Mouse (Mus musculus) bone marrow macrophage, adult 2 months (primary cell): ENCODE results near the gene Pdcd4. TPM values are rescaled to one million over a fixed set of nuclear protein-coding genes. Genes with fewer than 3 reads are reported as not detected.

Source experiments
- H3K27ac ChIP-seq: 2 replicates; pipeline ENCODE4 v1.5.1; 2012; ENCODE audit warnings: low read depth, low read length; ENCODE audit not compliant: insufficient read depth
- H3K4me1 ChIP-seq: 2 replicates; pipeline ENCODE4 v1.6.1; 2012; ENCODE audit warnings: low read length; ENCODE audit not compliant: control insufficient read depth, insufficient read depth
- H3K4me3 ChIP-seq: 2 replicates; pipeline ENCODE4 v1.5.1; 2012; ENCODE audit warnings: mild to moderate bottlenecking, low read length, moderate library complexity; ENCODE audit not compliant: insufficient read depth
- CTCF ChIP-seq: IDR thresholded peaks from 2 replicates; pipeline ENCODE4 v1.5.1; 2012; ENCODE audit warnings: low read depth, mild to moderate bottlenecking, low read length, moderate library complexity
- POLR2A ChIP-seq: IDR thresholded peaks from 2 replicates; pipeline ENCODE4 v1.6.1; 2012; ENCODE audit warnings: mild to moderate bottlenecking, low read depth, low read length, borderline replicate concordance
- polyA plus RNA-seq: library from polyadenylated mRNA; stranded (reverse); fragments of >200 nt; gene quantifications from 2 replicates; pipeline ENCODE4 v1.2.4, GENCODE M21; 2012; ENCODE audit not compliant: missing spikeins, insufficient read depth, insufficient read length

The Pdcd4 gene
- polyA plus RNA-seq, 1 experiment: 41.5 TPM

DNA sequence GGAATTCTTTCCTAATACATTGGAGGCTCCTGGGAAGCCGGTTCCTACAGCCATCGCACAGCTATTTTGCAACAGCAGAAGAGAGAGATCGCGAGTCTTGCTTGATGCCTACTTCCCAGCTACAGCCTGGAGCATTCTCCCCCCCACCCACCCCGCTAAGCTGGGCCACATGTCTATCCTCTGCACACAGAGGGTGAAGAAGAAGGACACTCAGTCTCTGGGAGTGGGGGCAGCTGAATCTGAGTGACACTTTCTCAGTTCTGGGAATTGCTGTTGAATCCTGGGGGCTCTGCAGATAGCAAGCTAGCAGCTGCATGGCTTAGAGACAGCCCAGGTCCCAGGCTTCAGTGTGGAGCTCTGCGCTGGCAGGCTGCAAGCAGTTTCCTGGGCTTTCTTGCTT lies 34.1 kb upstream of the Pdcd4 start:
- Histone ChIP-seq H3K27ac (no peak overlapping the region), H3K4me1 (peaks cover 3% of the 10 kb centered on the region), H3K4me3 (no peak overlapping the region)
- no peak for TF ChIP-seq CTCF
- TF ChIP-seq POLR2A: no peak

DNA sequence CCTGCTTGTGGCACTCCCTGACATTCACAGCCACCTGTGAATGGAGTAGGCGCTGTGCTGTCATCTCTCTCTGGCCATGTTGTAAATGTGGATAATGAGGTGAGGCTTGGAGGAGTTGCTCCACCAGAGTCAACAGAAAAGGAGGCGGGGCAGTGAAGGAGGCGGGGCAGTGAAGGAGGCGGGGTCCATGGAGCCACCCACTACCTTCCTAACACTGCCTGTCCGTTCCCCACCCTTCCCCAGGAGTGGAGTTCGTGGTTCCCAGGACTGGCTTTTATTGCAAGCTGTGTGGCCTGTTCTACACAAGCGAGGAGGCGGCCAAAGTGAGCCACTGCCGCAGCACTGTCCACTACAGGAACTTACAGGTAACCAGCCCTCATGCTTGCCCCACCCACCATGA lies 32.9 kb upstream of the Pdcd4 start:
- Histone ChIP-seq H3K27ac (no peak overlapping the region), H3K4me3 (no peak overlapping the region), H3K4me1 (peaks cover 3% of the 10 kb centered on the region)
- TF ChIP-seq POLR2A (no peak), CTCF (no peak)

DNA sequence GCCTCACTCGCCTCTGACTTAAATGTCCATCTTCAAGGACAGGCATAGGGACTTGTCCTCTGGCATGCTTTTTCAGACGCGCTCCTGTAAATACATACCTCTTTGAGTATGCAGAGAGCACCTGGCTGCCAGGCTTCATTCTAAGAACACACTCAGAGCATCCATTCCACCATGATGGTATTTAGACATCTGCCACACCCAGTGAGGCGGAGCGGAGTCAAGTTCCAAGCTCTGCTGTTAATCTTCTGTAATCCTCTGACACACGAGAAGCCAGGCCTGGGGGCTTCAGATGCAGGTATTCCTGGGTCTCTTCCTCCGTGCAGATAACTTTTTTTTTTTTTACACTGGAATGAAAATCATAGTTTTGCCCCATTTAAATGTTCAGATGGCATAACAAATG lies 32.4 kb upstream of the Pdcd4 start:
- H3K4me3 ChIP-seq: no peak overlapping the region
- TF ChIP-seq POLR2A (no peak), CTCF (no peak)
- no peak overlapping the region for H3K27ac ChIP-seq
- H3K4me1 ChIP-seq: peaks cover 3% of the 10 kb centered on the region

DNA sequence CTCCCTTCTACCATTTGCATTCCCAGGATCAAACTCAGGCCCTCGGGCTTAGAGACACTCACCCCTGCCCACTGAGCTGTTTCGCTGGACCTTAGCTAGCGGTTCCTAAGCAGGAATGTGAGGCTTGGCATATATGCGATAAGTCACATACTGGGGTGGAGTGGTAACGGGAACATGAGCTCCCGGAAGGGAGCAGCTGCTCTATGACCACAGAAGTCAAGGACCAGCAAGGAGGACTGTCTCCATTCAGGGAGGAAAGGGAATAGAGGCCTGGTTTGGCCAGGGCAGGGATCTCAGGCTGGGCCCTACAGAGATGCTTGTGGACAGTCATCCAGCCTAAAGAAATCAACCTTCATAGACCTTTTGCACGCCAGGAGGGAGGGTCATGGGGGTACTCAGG lies 30.7 kb upstream of the Pdcd4 start:
- Histone ChIP-seq H3K27ac (no peak overlapping the region), H3K4me1 (no peaks in the 10 kb centered on the region), H3K4me3 (no peak overlapping the region)
- TF ChIP-seq POLR2A: no peak
- no peak for TF ChIP-seq CTCF

DNA sequence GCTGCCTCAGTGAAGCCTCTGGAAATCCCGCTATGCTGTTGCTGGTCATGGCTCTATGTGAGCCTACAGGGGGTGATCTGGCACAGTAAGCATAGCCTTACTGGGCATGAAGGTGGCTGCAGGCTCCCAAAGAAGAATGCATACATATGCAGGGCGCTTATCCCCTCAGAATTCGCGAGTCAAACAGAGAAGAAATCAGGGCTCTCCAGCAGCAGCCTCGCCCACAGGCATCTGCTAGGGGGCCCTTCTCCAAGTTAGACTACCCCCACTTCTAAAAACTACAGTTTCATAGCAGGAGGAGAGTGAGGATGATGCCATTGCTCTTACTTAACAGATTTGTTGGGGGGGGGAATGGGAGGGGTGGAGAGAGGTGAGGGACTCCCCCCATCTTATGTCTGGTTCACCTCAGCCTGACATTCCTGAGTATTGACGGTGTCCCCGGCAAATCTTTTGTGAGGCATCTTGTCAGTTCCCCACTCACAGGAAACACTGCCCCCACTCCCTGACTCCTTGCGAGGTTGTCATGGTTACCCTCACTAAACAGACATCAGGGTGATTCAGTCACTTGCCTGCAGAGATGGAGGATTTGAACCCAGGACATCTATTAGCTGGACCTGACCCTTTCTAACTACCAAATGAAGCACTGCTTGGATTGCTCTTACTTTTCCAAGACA lies 29.3 kb upstream of the Pdcd4 start:
- no peak overlapping the region for H3K4me3 ChIP-seq
- no peak overlapping the region for H3K27ac ChIP-seq
- TF ChIP-seq CTCF: no peak
- no peak for TF ChIP-seq POLR2A
- H3K4me1 ChIP-seq: no peaks in the 10 kb centered on the region

DNA sequence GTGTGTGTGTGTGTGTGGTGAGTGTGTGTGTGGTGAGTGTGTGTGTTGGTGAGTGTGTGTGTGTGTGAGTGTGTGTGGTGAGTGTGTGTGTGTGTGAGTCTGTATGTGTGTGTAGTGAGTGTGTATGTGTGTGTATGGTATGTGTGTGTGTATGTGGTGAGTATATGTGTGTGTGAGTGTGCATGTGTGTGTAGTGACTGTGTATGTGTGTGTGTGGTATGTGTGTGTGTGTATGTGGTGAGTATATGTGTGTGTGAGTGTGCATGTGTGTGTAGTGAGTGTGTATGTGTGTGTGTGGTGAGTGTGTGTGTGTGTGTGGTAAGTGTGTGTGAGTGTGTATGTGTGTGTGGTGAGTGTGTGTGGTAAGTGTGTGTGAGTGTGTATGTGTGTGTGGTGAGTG lies 24.8 kb upstream of the Pdcd4 start:
- Histone ChIP-seq H3K4me1 (0 out of 2 replicates have a peak, but pooled peaks cover 2% of the 10 kb centered on the region), H3K4me3 (no peak overlapping the region), H3K27ac (no peak overlapping the region)
- no peak for TF ChIP-seq CTCF
- no peak for TF ChIP-seq POLR2A

DNA sequence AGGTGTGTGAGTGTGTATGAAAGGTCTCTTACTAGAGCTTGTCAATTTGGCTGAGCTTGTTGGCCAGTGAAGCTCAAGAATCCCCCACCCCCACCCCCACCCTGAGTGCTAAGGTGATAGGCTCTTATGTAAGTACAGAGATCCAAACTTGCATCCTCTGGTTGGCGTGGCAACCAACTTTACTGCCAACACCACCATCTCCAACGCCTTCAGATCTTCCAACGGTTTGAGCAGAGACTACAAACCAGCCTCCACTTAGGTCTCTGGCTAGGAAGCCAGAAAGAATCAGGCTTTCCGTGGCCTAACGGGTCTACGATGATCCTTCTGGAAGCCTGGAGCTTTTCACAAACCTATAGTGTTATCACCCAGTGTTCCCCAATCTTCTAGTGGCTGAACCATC lies 23.9 kb upstream of the Pdcd4 start:
- H3K27ac ChIP-seq: no peak overlapping the region
- TF ChIP-seq POLR2A (no peak), CTCF (no peak)
- 0 out of 2 replicates have a peak, but pooled peaks cover 2% of the 10 kb centered on the region for H3K4me1 ChIP-seq
- no peak overlapping the region for H3K4me3 ChIP-seq

DNA sequence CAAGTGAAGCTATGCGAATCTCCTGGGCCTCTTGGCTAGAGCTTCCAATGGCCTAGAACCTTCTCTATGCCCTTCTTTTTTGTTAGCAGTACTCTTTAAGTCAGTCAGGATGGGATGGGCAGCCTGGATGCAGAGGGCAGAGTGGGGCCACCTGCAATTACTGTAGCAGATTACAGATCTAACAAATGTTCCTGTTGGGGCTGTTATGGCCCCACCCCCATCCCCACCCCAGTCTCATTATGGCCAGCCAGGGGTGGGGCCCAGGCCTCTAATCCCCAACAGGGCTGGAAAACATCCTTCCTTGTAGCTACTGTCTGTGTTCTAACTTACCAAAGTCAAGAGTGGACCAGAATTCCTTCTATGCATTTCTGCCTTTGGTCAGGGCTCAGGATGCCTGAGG lies 23.2 kb upstream of the Pdcd4 start:
- no peak for TF ChIP-seq CTCF
- no peak for TF ChIP-seq POLR2A
- no peak overlapping the region for H3K4me3 ChIP-seq
- H3K27ac ChIP-seq: no peak overlapping the region

DNA sequence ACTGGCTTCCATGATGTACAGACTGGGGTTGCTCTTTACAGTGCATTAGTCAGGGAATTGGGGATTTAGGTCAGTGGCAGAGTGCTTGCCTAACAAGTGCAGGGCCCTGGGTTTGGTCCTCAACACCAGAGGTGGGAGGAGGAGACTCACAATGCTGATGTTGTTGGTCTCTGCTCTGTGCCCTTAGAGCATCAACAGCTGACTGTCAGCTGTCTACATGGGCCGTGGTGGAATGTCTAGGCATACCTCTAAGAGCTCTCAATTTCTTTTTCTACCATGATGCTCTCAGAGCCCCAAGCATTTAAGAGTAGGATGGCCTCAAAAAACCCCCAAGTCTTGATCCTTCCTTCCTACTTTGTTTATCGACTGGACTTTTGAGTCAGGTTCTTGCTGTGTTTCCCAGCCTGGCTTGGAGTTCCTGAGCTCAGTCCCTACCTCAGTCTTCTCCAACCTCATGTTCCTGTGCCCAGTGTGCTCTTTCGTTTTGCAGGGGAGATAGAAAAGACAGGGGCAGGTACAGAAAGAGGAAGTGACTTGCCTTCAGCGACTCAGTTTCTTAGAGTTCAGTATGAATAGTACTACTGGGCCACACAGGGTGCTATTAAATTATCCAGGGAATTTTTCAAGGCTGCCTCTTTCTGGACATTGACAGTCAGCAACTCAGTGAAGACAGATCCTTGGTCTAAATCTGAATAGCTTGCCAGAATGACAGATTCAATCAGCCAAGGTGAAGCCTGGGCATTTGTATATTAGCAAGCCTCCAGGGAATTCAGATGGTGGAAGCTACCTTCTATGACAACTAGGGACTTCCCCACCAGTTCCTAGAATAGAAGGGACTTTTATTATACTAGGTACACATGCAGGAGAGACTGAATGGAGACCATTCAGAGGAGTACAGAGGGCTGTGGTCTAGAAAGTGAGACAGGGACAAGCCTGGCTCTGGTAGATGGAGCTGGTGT lies 22.3 kb upstream of the Pdcd4 start:
- Histone ChIP-seq H3K4me3 (no peak overlapping the region), H3K27ac (no peak overlapping the region)
- TF ChIP-seq CTCF (no peak), POLR2A (no peak)

More for the DNA sequence above, 23.2 kb upstream of the Pdcd4 start:
- H3K4me1 ChIP-seq: 0 out of 2 replicates have a peak, but pooled peaks cover 2% of the 10 kb centered on the region

DNA sequence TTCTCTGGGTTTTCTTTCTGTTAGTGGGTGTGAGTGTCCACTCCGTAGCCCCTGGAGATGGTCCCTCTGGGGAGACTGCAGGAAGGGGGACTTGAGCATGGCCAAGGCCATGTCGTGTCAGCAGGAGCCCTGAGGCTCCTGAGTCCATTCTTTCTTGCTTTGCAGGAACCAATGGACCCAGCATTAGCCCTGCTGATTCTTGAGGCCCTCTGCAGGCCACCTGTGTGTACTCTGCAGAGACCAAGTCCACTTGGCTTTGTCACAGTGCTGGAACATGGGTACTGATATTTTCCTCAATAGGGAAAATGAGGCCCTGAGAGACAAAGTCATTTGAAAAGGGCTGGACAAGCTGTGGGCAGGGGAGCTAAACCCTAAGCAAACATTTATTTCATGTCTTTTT lies 21.5 kb upstream of the Pdcd4 start:
- TF ChIP-seq POLR2A: no peak
- no peak for TF ChIP-seq CTCF
- Histone ChIP-seq H3K4me1 (0 out of 2 replicates have a peak, but pooled peaks cover 2% of the 10 kb centered on the region), H3K27ac (no peak overlapping the region), H3K4me3 (no peak overlapping the region)

More for the DNA sequence above, 22.3 kb upstream of the Pdcd4 start:
- H3K4me1 ChIP-seq: 0 out of 2 replicates have a peak, but pooled peaks cover 2% of the 10 kb centered on the region
